Mouse (Mus musculus) liver, adult 2 months (tissue): ENCODE results near the gene Erh. TPM values are rescaled to one million over a fixed set of nuclear protein-coding genes. Genes with fewer than 3 reads are reported as not detected.

Experiments used
- DNase-seq: peaks from one replicate; pipeline ENCODE4 v3.0.0-alpha.2; 2011; ENCODE audit warnings: low read depth, low spot score; ENCODE audit errors: extremely low read depth
- H3K27ac ChIP-seq: fragments of 200-500 bp; replicated peaks from 2 replicates; pipeline ENCODE4 v1.5.1; 2012; ENCODE audit warnings: low read depth, mild to moderate bottlenecking, control low read depth, inconsistent platforms, low read length; ENCODE audit not compliant: insufficient read depth
- H3K27me3 ChIP-seq: fragments of 200-500 bp; 2 replicates; pipeline ENCODE4 v1.6.1; 2012; ENCODE audit warnings: mild to moderate bottlenecking, moderate library complexity, low read length, inconsistent platforms; ENCODE audit not compliant: control insufficient read depth, insufficient read depth
- H3K36me3 ChIP-seq: fragments of 200-500 bp; 2 replicates; pipeline ENCODE4 v1.6.1; 2012; ENCODE audit warnings: low read length, inconsistent platforms; ENCODE audit not compliant: control insufficient read depth, insufficient read depth
- H3K4me1 ChIP-seq: fragments of 200-500 bp; 2 replicates; pipeline ENCODE4 v1.6.1; 2011; ENCODE audit warnings: low read length; ENCODE audit not compliant: control insufficient read depth, insufficient read depth
- H3K4me3 ChIP-seq: fragments of 200-500 bp; 2 replicates; pipeline ENCODE4 v1.5.1; 2011; ENCODE audit warnings: low read depth, mild to moderate bottlenecking, control low read depth, low read length, moderate library complexity; ENCODE audit not compliant: insufficient read depth
- H3K79me2 ChIP-seq: fragments of 200-500 bp; 2 replicates; pipeline ENCODE4 v1.6.1; 2012; ENCODE audit warnings: inconsistent platforms, mild to moderate bottlenecking, low read length, moderate library complexity; ENCODE audit not compliant: control insufficient read depth, insufficient read depth
- H3K9ac ChIP-seq: fragments of 200-500 bp; 2 replicates; pipeline ENCODE4 v1.6.1; 2012; ENCODE audit warnings: low read depth, mild to moderate bottlenecking, control low read depth, inconsistent platforms, low read length
- CTCF ChIP-seq: fragments of 200-500 bp; IDR thresholded peaks from 2 replicates; pipeline ENCODE4 v1.5.1; 2011; ENCODE audit warnings: low read depth, low read length, control low read depth
- POLR2A ChIP-seq: fragments of 200-500 bp; IDR thresholded peaks from 2 replicates; pipeline ENCODE4 v1.6.1; 2011; ENCODE audit warnings: low read length, control low read depth; ENCODE audit not compliant: insufficient read depth; ENCODE audit errors: extremely low read depth
- WGBS: fragments of 180-500 bp; shearing (Covaris S2); methylation state at CpG from one replicate; pipeline ENCODE4 v1.1.7; 2018; 5-methylcytosine and 5-hydroxymethylcytosine counted together
- polyA plus RNA-seq: library from polyadenylated mRNA; depleted of rRNA; stranded (reverse); fragments of >200 nt; gene quantifications from 2 replicates; pipeline ENCODE4 v1.2.3, GENCODE M21; 2012; rRNA removed
- total RNA-seq: library from RNA; depleted of rRNA; stranded (reverse); fragments of >200 nt; gene quantifications from 2 replicates; pipeline ENCODE4 v1.2.3, GENCODE M21; 2014; rRNA removed

Erh gene
- total RNA-seq = 17.6 and 20.4 TPM in 2 replicates
- 18.1 and 21.2 TPM in 2 replicates for polyA plus RNA-seq

DNA sequence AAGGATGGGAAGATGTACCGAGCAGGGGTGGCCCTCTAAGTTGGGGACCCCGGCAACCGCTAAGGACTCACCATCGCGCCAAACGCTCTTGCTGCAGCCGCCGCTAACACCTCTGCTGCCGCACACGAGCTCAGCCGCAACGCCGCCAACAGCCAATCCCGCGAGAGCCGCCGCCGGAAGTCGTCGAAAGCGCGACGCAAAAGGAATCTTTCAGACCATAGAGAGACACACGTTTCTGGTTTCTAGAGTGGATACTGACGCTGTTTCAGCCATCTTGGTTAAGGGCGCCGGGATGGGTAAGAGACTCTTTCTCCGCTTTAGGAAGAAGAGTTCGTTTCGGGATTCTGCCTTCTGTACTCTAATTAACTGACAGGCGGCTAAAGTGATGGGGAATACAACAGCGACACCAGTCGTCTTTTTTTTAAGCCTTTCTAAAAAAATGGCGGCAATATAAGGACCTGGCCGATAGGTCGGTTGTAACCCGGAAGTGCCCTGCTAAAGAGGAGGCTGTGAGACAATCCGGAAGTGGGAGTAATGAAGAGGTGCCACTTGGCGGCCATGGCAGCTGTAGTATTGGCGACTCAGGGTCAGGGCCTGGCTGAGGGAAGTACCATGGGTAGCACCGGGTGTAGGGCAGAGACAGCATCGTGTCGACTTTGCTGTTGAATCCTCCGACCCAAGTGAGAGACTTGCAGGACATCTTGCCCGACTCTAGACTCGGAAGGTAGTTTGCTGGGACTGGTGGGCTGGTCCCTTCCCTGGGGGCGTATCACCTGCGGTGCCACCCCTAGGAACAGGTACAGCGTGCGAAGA lies at the start of gene Erh, which contains the start of gene Slc39a9:
TSS of gene Erh (minus strand) at position 649 of the 813 bp plus-strand sequence.
TSS of gene Slc39a9 (plus strand) at position 191 of the 813 bp plus-strand sequence.
- H3K4me3 ChIP-seq = peak within 1 kb of the TSS; percentile 74
- peaks cover 12% of the 10 kb centered on the region for H3K4me1 ChIP-seq
- WGBS = under 1% methylated on average over 50 of the region's 50 CpGs
- peak; percentile 94 for DNase-seq
- H3K9ac ChIP-seq = peak within 1 kb of the TSS; percentile 88
- H3K27me3 ChIP-seq = no peaks in the 10 kb centered on the region
- peak within 1 kb of the TSS; percentile 52 for H3K27ac ChIP-seq
- peak; percentile 27 for TF ChIP-seq CTCF
- TF ChIP-seq POLR2A = peak; percentile 49; the same call in 1 of the 2 replicates
- peaks cover 15% of the 10 kb centered on the region; the same call in 1 of the 2 replicates for H3K79me2 ChIP-seq
- peaks cover 15% of the 10 kb centered on the region for H3K36me3 ChIP-seq

DNA sequence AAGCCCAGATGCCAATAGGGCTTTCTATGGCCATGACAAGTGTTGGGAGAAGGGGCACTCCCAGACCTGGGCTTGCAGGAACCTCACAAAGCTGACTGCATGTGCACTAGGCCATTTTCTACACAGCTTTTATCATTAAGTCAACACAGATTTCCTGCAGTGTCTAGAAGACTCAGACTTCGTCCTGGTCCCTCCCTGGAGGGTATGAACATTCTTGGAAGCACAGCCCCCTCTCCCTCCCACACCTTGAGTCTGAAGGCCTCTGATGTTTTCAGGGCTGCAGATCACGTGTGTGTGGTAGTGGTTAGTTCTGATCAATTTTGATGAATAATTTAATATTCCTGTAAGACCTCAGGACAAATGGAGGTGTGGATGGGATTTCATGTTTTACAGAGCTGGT lies 49.6 kb upstream of the Erh start:
- WGBS = 66% methylated on average over 2 of the region's 2 CpGs

GRCm38 (mm10) chr12:80692269-80692972 lies 48.3 kb upstream of the Erh start, which contains the start of gene Plekhd1:
Gene Plekhd1 (plus strand): TSS chr12:80692591.
- no peak within 1 kb of the TSS for H3K27ac ChIP-seq

More for the DNA sequence above, 49.6 kb upstream of the Erh start:
- H3K27ac ChIP-seq = no peak overlapping the region
- no peak for TF ChIP-seq CTCF
- TF ChIP-seq POLR2A = no peak
- H3K9ac ChIP-seq = no peak overlapping the region
- no peaks in the 10 kb centered on the region for H3K4me1 ChIP-seq
- no peaks in the 10 kb centered on the region for H3K36me3 ChIP-seq
- DNase-seq = no peak
- no peak overlapping the region for H3K4me3 ChIP-seq
- peaks cover 10% of the 10 kb centered on the region for H3K27me3 ChIP-seq
- H3K79me2 ChIP-seq = no peaks in the 10 kb centered on the region

DNA sequence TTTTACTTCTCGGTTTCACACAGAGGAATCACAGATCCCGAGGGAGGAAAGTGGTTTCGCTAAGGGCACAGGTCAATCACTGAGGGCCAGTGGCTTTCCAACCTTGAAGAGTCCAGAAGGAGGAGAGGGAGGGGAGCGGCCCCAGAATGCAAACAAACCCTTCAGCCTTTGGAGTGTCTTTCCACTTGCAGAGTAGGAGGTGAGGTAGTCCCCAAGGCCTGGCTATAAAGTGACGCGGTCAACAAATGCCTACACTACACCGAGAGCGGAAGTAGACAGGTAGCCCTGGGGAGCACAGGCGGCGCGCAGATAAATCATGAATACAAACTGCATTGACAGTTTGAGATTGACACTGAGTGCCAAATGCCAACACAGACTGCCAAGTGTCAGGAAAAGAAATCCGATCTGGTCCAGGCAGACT lies 47.5 kb upstream of the Erh start:
- H3K4me3 ChIP-seq = no peak overlapping the region
- H3K79me2 ChIP-seq = no peaks in the 10 kb centered on the region
- WGBS = 29% methylated on average over 12 of the region's 12 CpGs
- peaks cover 10% of the 10 kb centered on the region for H3K27me3 ChIP-seq
- H3K9ac ChIP-seq = no peak overlapping the region
- H3K36me3 ChIP-seq = no peaks in the 10 kb centered on the region
- peak; percentile 13 for DNase-seq
- no peak overlapping the region for H3K27ac ChIP-seq
- H3K4me1 ChIP-seq = no peaks in the 10 kb centered on the region
- no peak for TF ChIP-seq CTCF
- no peak for TF ChIP-seq POLR2A

More at GRCm38 (mm10) chr12:80692269-80692972, 48.3 kb upstream of the Erh start, which contains the start of gene Plekhd1:
- TF ChIP-seq CTCF (no peak), POLR2A (no peak)
- H3K4me1 ChIP-seq = no peaks in the 10 kb centered on the region
- WGBS = 6% methylated on average over 50 of the region's 52 CpGs
- H3K36me3 ChIP-seq = no peaks in the 10 kb centered on the region
- H3K79me2 ChIP-seq = no peaks in the 10 kb centered on the region
- DNase-seq = no peak
- H3K9ac ChIP-seq = no peak within 1 kb of the TSS
- peaks cover 10% of the 10 kb centered on the region for H3K27me3 ChIP-seq
- H3K4me3 ChIP-seq = peak within 1 kb of the TSS; percentile 30; the same call in 1 of the 2 replicates

GRCm38 (mm10) chr12:80689696-80690095 lies 45.6 kb upstream of the Erh start:
- H3K27ac ChIP-seq = no peak overlapping the region
- peaks cover 10% of the 10 kb centered on the region for H3K27me3 ChIP-seq
- no peak for DNase-seq
- no peaks in the 10 kb centered on the region for H3K4me1 ChIP-seq
- H3K36me3 ChIP-seq = no peaks in the 10 kb centered on the region
- TF ChIP-seq POLR2A (no peak), CTCF (no peak)
- no peak overlapping the region for H3K4me3 ChIP-seq
- 72% methylated on average over 5 of the region's 5 CpGs for WGBS
- no peaks in the 10 kb centered on the region for H3K79me2 ChIP-seq
- H3K9ac ChIP-seq = no peak overlapping the region
